Mouse (Mus musculus) heart, adult 2 months (tissue): ENCODE data around the gene Mat2a.

ENCODE experiments used
- CTCF ChIP-seq: fragments of 200-600 bp; IDR thresholded peaks from 2 replicates; pipeline ENCODE4 v1.8.1; 2022; ENCODE audit warnings: antibody characterized with exemption, mild to moderate bottlenecking, moderate library complexity
- EP300 ChIP-seq: fragments of 200-500 bp; IDR thresholded peaks from 2 replicates; pipeline ENCODE4 v1.6.1; 2011; ENCODE audit warnings: low read depth, low read length, control low read depth; ENCODE audit not compliant: insufficient read depth
- POLR2A ChIP-seq: fragments of 200-500 bp; IDR thresholded peaks from 2 replicates; pipeline ENCODE4 v1.6.1; 2011; ENCODE audit warnings: mild to moderate bottlenecking, low read depth, low read length, control low read depth; ENCODE audit not compliant: insufficient read depth

- TF ChIP-seq CTCF (no peak), POLR2A (peak; percentile 29; the same call in 1 of the 2 replicates), EP300 (no peak)
These were observed 7.2 kb downstream of the Mat2a start for GRCm38 (mm10) chr6:72432153-72432552.
